17 mouse cellular contexts compared by ENCODE assay signal in the genomic region with DNA sequence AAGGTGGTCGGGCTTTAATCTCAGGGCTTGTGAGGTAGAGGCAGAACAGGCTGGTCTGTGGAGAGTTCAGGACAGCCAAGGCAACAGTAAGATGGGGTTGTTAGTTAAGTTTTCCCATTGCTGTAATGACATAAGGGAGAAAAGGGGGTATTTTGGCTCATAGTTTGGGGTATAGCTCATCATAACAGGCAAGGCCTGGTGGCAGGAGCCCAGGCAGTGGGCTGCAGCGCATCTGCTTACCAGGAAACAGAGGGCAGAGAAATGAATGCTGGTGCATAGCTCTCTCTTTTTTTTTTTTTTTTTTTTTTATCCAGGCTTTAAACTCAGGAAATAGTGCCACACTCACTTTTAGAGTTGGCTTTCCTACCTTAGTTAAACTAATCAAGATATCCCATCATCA. TPM values are rescaled to one million over a fixed set of nuclear protein-coding genes. Genes with fewer than 3 reads are reported as not detected.
DNase-seq lines count a peak whose midpoint lies in the region.
"Had no signal": no experiment of that assay in that cellular context is flagged by ENCODE, and none has a peak within 500 bp of the region (broad histone marks: within the 10 kb centered on the region; RNA-seq: fewer than 3 reads in every experiment).

No protein-coding gene starts in this region.

- DNase-seq in layer of hippocampus, adult 18-20 months (ENCODE audit: low spot score in 2 of 2): peak; percentile 60 to 79
- DNase-seq in layer of hippocampus, postnatal 25 days (ENCODE audit: extremely low spot score in 1 of 2, low spot score in 1 of 2): no peak
- peak; percentile 36 to 46 for DNase-seq in layer of hippocampus, adult 8-10 months (ENCODE audit: low spot score in 2 of 2)
- peak; percentile 55 to 56 for DNase-seq in layer of hippocampus, postnatal 36 days
- DNase-seq in cerebellum, adult 11-12 months: no peak
- no peak for DNase-seq in left cerebral cortex, adult 9 months (ENCODE audit: low spot score in 2 of 2)
- DNase-seq: adrenal gland, adult 2 months; adrenal gland, postnatal 14 days; cerebellum, adult 18-20 months; cerebellum, adult 9-10 months; cerebellum, postnatal 14 days; gastrocnemius, postnatal 10 days; gastrocnemius, postnatal 36 days; heart, postnatal 10 days; heart, postnatal 36 days had no signal

RNA-seq across cellular contexts. Expression of a gene that starts 28.3 kb away (rescaled TPM):
- 10 to 100 TPM; 60.9 to 61.1 TPM for total RNA-seq in layer of hippocampus, adult 18-20 months (2021)
- total RNA-seq in layer of hippocampus, postnatal 25 days (2021): 10 to 100 TPM; 54.9 to 62.3 TPM
- 10 to 100 TPM; 53.9 to 57.2 (median 56.1) TPM for total RNA-seq in layer of hippocampus, adult 8-10 months (2022)
- total RNA-seq in layer of hippocampus, postnatal 36 days (2021): 10 to 100 TPM; 59.7 to 59.8 TPM

RNA-seq across cellular contexts. Expression of a gene that starts 39.0 kb away (rescaled TPM):
- total RNA-seq in layer of hippocampus, adult 18-20 months (2021): 100 to 1,000 TPM; 284 to 311 TPM
- total RNA-seq in layer of hippocampus, postnatal 25 days (2021): 100 to 1,000 TPM; 283 to 285 TPM
- total RNA-seq in layer of hippocampus, adult 8-10 months (2022): 100 to 1,000 TPM; 213 to 245 (median 228) TPM
- 100 to 1,000 TPM; 252 to 262 TPM for total RNA-seq in layer of hippocampus, postnatal 36 days (2021)
- total RNA-seq: gastrocnemius, adult 18-20 months; gastrocnemius, postnatal 36 days had no signal

RNA-seq across cellular contexts. Expression of a gene that starts 40.5 kb away (rescaled TPM):
- 10 to 100 TPM; 30.1 to 35.2 TPM for total RNA-seq in layer of hippocampus, adult 18-20 months (2021)
- total RNA-seq in layer of hippocampus, postnatal 25 days (2021): 10 to 100 TPM; 32.0 to 32.1 TPM
- 10 to 100 TPM; 28.8 to 35.1 (median 29.7) TPM for total RNA-seq in layer of hippocampus, adult 8-10 months (2022)
- total RNA-seq in layer of hippocampus, postnatal 36 days (2021): 10 to 100 TPM; 31.7 to 35.0 TPM

RNA-seq across cellular contexts. Expression of a gene that starts 57.1 kb away (rescaled TPM):
- 10 to 100 TPM; 12.5 to 15.8 TPM for total RNA-seq in layer of hippocampus, adult 18-20 months (2021)
- 10 to 100 TPM; 10.5 to 12.9 TPM for total RNA-seq in layer of hippocampus, postnatal 25 days (2021)
- 10 to 100 TPM; 13.4 to 17.8 (median 14.7) TPM for total RNA-seq in layer of hippocampus, adult 8-10 months (2022)
- 10 to 100 TPM; 11.6 to 13.0 TPM for total RNA-seq in layer of hippocampus, postnatal 36 days (2021)
- total RNA-seq: gastrocnemius, adult 18-20 months; gastrocnemius, postnatal 10 days; gastrocnemius, postnatal 36 days; granulocyte monocyte progenitor cell, adult 5-6 weeks; heart, postnatal 36 days had no signal

Comparison
In these comparisons a context has a peak if more than half of its experiments do, and no peak if none do; other contexts are left out.
1. DNase-seq: peak in layer of hippocampus, adult 18-20 months (2 of 2), layer of hippocampus, adult 8-10 months (2 of 2) and layer of hippocampus, postnatal 36 days (2 of 2); none in layer of hippocampus, postnatal 25 days (0 of 2), cerebellum, adult 11-12 months (single experiment) and left cerebral cortex, adult 9 months (0 of 2).